Mouse (Mus musculus): ENCODE results near the gene Cask. TPM values are rescaled to one million over a fixed set of nuclear protein-coding genes. Genes with fewer than 3 reads are reported as not detected.

Cask gene
- polyA plus RNA-seq, 1 experiment, result 34.7 TPM

DNA sequence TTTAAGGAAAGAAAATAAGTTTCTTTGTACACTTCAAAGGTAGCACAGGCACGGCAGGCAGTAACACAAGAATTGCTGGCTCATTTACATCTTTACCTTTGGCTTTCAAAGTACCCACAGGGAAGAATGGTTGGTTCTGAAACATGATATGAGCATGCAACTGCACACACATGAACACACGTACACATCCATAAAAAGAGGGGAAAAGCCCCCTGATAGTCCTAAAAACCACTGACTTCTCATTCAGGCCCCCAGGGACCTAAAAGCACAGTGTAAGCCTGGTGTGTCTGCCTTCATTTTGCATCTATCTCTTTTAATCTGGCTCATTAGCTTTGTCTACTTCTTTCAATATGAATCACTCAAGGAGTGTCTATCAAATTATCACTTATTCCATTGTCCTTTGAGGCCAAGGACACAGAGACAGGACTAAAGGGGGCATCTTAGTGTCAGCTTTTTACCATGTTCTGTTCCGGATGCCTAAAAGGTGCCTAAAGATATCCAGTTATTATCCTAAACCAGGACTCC is 192.5 kb downstream of the Cask start:
- TF ChIP-seq POLR2A (IDR thresholded peaks at IDR 0.05; ENCODE audit: insufficient read depth, low read length) (no peak), CTCF (IDR thresholded peaks at IDR 0.05; ENCODE audit: low read depth, low read length) (no peak), EP300 (IDR thresholded peaks at IDR 0.05; ENCODE audit: insufficient read depth, low read depth, low read length) (no peak)
- Histone ChIP-seq H3K36me3 (ENCODE audit: control insufficient read depth, insufficient read depth, low read length, poor library complexity, severe bottlenecking) (no peaks in the 10 kb centered on the region), H3K4me1 (ENCODE audit: control insufficient read depth, insufficient read depth, low read length) (no peaks in the 10 kb centered on the region), H3K9ac (ENCODE audit: low read depth, poor library complexity, severe bottlenecking) (no peak overlapping the region), H3K4me3 (ENCODE audit: low read depth, low read length) (no peak overlapping the region), H3K27me3 (ENCODE audit: control insufficient read depth, insufficient read depth, low read length, poor library complexity, severe bottlenecking) (no peaks in the 10 kb centered on the region), H3K9me3 (replicated peaks; ENCODE audit: control insufficient read depth, insufficient read depth, low read length, poor library complexity, severe bottlenecking) (no peaks in the 10 kb centered on the region), H3K27ac (ENCODE audit: insufficient read depth, low read length) (no peak overlapping the region)

DNA sequence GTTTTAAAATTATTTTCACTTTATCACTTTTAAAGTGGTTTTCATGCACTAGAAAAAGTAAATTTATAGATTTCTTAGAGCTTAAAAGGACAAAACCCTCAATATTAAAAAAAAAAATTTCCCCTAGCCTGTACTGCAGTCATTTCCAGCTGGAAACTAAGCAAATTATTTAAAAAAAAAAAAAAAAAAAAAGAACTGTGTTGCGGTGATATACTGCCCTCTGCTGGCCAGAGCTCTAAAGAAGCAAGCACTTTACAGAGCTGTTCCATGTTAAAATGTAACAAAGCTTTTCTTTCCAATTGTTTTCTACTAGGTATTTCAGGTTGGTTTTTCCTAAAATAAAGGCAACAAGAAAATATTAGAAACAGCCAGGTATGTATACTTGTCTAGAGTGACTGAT is 194.4 kb downstream of the Cask start:
- Histone ChIP-seq H3K27ac (ENCODE audit: insufficient read depth, low read length) (no peak overlapping the region), H3K4me1 (ENCODE audit: control insufficient read depth, insufficient read depth, low read length) (no peaks in the 10 kb centered on the region), H3K4me3 (ENCODE audit: low read depth, low read length) (no peak overlapping the region), H3K27me3 (ENCODE audit: control insufficient read depth, insufficient read depth, low read length, poor library complexity, severe bottlenecking) (no peaks in the 10 kb centered on the region), H3K9me3 (replicated peaks; ENCODE audit: control insufficient read depth, insufficient read depth, low read length, poor library complexity, severe bottlenecking) (no peaks in the 10 kb centered on the region), H3K36me3 (ENCODE audit: control insufficient read depth, insufficient read depth, low read length, poor library complexity, severe bottlenecking) (no peaks in the 10 kb centered on the region), H3K9ac (ENCODE audit: low read depth, poor library complexity, severe bottlenecking) (no peak overlapping the region)
- TF ChIP-seq CTCF (IDR thresholded peaks at IDR 0.05; ENCODE audit: low read depth, low read length), result no peak
- no peak for TF ChIP-seq EP300 (IDR thresholded peaks at IDR 0.05; ENCODE audit: insufficient read depth, low read depth, low read length)
- no peak for TF ChIP-seq POLR2A (IDR thresholded peaks at IDR 0.05; ENCODE audit: insufficient read depth, low read length)

DNA sequence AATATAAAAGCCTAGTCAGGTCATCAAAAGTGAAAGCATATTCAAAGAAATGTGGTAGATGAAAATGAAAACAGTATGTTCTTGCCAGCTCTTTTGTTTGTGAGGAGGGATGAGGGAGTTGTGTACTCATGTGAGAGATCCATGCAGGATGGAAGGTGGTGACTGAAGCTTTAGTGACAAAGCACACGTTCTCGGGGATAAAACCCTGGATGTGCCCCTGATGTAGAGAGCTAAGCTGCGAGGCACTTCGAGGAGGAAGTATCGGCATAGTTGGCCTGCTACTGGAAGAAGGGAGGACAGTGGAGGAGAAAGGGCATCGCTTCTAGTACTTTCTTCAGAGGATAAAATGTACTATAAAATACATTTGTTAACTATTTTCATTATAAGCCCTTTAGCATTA is 195.3 kb downstream of the Cask start:
- no peak overlapping the region for H3K4me3 ChIP-seq (ENCODE audit: low read depth, low read length)
- no peaks in the 10 kb centered on the region for H3K36me3 ChIP-seq (ENCODE audit: control insufficient read depth, insufficient read depth, low read length, poor library complexity, severe bottlenecking)
- H3K27ac ChIP-seq (ENCODE audit: insufficient read depth, low read length), result no peak overlapping the region
- H3K9me3 ChIP-seq (replicated peaks; ENCODE audit: control insufficient read depth, insufficient read depth, low read length, poor library complexity, severe bottlenecking), result no peaks in the 10 kb centered on the region
- no peak overlapping the region for H3K9ac ChIP-seq (ENCODE audit: low read depth, poor library complexity, severe bottlenecking)
- H3K4me1 ChIP-seq (ENCODE audit: control insufficient read depth, insufficient read depth, low read length), result no peaks in the 10 kb centered on the region
- H3K27me3 ChIP-seq (ENCODE audit: control insufficient read depth, insufficient read depth, low read length, poor library complexity, severe bottlenecking), result no peaks in the 10 kb centered on the region
- TF ChIP-seq EP300 (IDR thresholded peaks at IDR 0.05; ENCODE audit: insufficient read depth, low read depth, low read length), result no peak
- no peak for TF ChIP-seq CTCF (IDR thresholded peaks at IDR 0.05; ENCODE audit: low read depth, low read length)
- TF ChIP-seq POLR2A (IDR thresholded peaks at IDR 0.05; ENCODE audit: insufficient read depth, low read length), result no peak

DNA sequence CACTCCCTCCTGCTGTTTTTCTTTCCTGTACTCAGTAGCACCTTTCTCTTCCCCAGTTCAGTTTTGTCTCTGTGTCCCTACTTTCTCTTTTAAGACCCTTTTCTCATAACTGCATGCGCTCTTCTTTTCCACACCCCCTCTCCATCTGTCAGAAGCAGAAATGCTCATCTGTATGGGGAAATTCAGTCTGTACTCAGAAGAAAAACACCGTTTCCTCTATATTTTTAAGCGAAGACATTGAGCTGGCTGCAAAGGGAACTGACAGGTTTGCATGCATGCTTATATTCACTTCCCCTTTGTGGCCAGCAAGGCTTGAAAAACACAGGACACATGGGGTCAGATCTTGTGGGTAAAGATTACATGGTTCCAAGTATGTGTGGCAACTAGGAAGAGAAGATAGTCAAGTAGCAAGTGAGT is 196.2 kb downstream of the Cask start:
- no peak for TF ChIP-seq CTCF (IDR thresholded peaks at IDR 0.05; ENCODE audit: low read depth, low read length)
- no peak for TF ChIP-seq POLR2A (IDR thresholded peaks at IDR 0.05; ENCODE audit: insufficient read depth, low read length)
- Histone ChIP-seq H3K4me1 (ENCODE audit: control insufficient read depth, insufficient read depth, low read length) (no peaks in the 10 kb centered on the region), H3K27ac (ENCODE audit: insufficient read depth, low read length) (no peak overlapping the region), H3K27me3 (ENCODE audit: control insufficient read depth, insufficient read depth, low read length, poor library complexity, severe bottlenecking) (no peaks in the 10 kb centered on the region), H3K9me3 (replicated peaks; ENCODE audit: control insufficient read depth, insufficient read depth, low read length, poor library complexity, severe bottlenecking) (no peaks in the 10 kb centered on the region), H3K4me3 (ENCODE audit: low read depth, low read length) (no peak overlapping the region), H3K9ac (ENCODE audit: low read depth, poor library complexity, severe bottlenecking) (no peak overlapping the region), H3K36me3 (ENCODE audit: control insufficient read depth, insufficient read depth, low read length, poor library complexity, severe bottlenecking) (no peaks in the 10 kb centered on the region)

DNA sequence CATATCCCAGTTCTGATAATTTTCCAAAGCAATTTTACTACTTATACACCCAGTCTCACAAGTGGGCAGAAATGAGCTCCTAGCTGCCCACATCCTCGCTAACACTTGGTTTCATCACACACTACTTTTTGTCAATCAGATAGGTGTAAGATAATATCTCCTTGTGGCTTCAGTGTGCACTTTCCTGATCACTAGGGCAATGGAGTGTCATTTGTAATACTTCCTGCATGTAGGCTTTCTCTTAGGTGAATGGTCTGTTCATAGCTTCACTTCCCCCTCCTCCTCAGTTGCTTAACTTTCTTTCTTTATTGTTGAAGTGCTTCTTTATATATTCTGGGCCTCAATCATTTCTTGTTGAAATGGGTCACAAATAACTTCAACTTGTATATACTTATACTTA is 198.9 kb downstream of the Cask start:
- no peak overlapping the region for H3K27ac ChIP-seq (ENCODE audit: insufficient read depth, low read length)
- no peak for TF ChIP-seq EP300 (IDR thresholded peaks at IDR 0.05; ENCODE audit: insufficient read depth, low read depth, low read length)
- TF ChIP-seq CTCF (IDR thresholded peaks at IDR 0.05; ENCODE audit: low read depth, low read length), result no peak
- TF ChIP-seq POLR2A (IDR thresholded peaks at IDR 0.05; ENCODE audit: insufficient read depth, low read length), result no peak
- no peak overlapping the region for H3K9ac ChIP-seq (ENCODE audit: low read depth, poor library complexity, severe bottlenecking)
- H3K27me3 ChIP-seq (ENCODE audit: control insufficient read depth, insufficient read depth, low read length, poor library complexity, severe bottlenecking), result no peaks in the 10 kb centered on the region
- no peaks in the 10 kb centered on the region for H3K9me3 ChIP-seq (replicated peaks; ENCODE audit: control insufficient read depth, insufficient read depth, low read length, poor library complexity, severe bottlenecking)
- H3K4me3 ChIP-seq (ENCODE audit: low read depth, low read length), result no peak overlapping the region
- no peaks in the 10 kb centered on the region for H3K36me3 ChIP-seq (ENCODE audit: control insufficient read depth, insufficient read depth, low read length, poor library complexity, severe bottlenecking)
- no peaks in the 10 kb centered on the region for H3K4me1 ChIP-seq (ENCODE audit: control insufficient read depth, insufficient read depth, low read length)

DNA sequence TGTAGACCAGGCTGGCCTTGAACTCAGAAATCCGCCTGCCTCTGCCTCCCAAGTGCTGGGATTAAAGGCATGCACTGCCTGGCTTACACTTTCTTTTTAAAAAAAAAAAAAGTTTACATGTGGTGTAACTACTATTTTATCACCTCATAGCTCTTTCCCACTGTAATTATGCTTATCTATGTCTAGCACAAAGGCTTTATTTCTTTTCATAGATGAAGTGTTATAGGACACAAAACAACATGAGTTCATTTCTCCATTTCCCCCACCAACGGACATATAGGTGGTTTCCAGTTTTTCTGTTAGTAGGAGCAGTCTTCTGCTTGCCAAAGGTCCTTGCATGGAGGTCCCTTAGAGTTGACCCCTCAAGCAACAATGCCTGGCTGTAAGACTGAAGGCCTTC is 199.3 kb downstream of the Cask start:
- Histone ChIP-seq H3K4me3 (ENCODE audit: low read depth, low read length) (no peak overlapping the region), H3K9ac (ENCODE audit: low read depth, poor library complexity, severe bottlenecking) (no peak overlapping the region), H3K27me3 (ENCODE audit: control insufficient read depth, insufficient read depth, low read length, poor library complexity, severe bottlenecking) (no peaks in the 10 kb centered on the region), H3K36me3 (ENCODE audit: control insufficient read depth, insufficient read depth, low read length, poor library complexity, severe bottlenecking) (no peaks in the 10 kb centered on the region), H3K9me3 (replicated peaks; ENCODE audit: control insufficient read depth, insufficient read depth, low read length, poor library complexity, severe bottlenecking) (no peaks in the 10 kb centered on the region), H3K4me1 (ENCODE audit: control insufficient read depth, insufficient read depth, low read length) (no peaks in the 10 kb centered on the region), H3K27ac (ENCODE audit: insufficient read depth, low read length) (no peak overlapping the region)
- TF ChIP-seq EP300 (IDR thresholded peaks at IDR 0.05; ENCODE audit: insufficient read depth, low read depth, low read length) (no peak), CTCF (IDR thresholded peaks at IDR 0.05; ENCODE audit: low read depth, low read length) (no peak), POLR2A (IDR thresholded peaks at IDR 0.05; ENCODE audit: insufficient read depth, low read length) (no peak)
